Mouse (Mus musculus): Measurements from ENCODE around the gene Abcc4. TPM values are rescaled to one million over a fixed set of nuclear protein-coding genes. Genes with fewer than 3 reads are reported as not detected.

Gene Abcc4
- total and polyA plus RNA-seq, 3 experiments = 10.5 to 25.2 (median 16.2) TPM

DNA sequence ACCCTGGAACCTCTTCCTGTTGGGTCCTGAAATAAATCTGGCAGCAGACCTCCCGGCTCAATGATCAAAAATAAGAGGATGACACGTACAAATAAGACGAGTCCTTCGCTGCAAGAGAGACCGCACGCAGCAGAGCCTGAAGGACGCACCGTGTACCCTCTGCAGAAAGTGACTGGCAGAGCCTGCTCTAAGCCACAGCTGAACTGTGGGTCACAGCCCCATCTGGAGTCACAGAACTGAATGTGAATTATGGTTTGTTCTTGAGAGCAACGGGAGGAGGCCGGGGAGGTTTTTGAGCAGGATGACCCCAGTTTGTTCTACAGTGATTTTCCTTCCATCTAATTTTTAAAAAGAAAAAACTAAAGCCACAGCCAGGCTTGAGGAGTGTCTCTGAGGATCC, 6.5 kb downstream of the Abcc4 start:
- H3K36me3 ChIP-seq (replicated peaks) = peaks cover 96% of the 10 kb centered on the region
- no peaks in the 10 kb centered on the region for H3K9me3 ChIP-seq (replicated peaks)
- H3K27me3 ChIP-seq (ENCODE audit: insufficient read depth, low read length) = no peaks in the 10 kb centered on the region
- H3K4me1 ChIP-seq (ENCODE audit: insufficient read depth, low read depth, low read length) = peaks cover 60% of the 10 kb centered on the region
- TF ChIP-seq GATA2 (IDR thresholded peaks at IDR 0.05; ENCODE audit: borderline replicate concordance, low read depth, low read length) = no peak
- no peak for TF ChIP-seq CTCF (IDR thresholded peaks at IDR 0.05; ENCODE audit: low read depth, low read length)
- no peak for TF ChIP-seq POLR2AphosphoS5 (IDR thresholded peaks at IDR 0.05; ENCODE audit: insufficient replicate concordance, low read depth, low read length)
- TF ChIP-seq GATA1 (IDR thresholded peaks at IDR 0.05; ENCODE audit: borderline replicate concordance, low read length) = no peak
- no peak for TF ChIP-seq TAL1 (conservative IDR thresholded peaks at IDR 0.05; ENCODE audit: low read depth, low read length)
- no peak for DNase-seq (ENCODE audit: low spot score)
- no peak for ATAC-seq (ENCODE audit: extremely low read depth, insufficient number of reproducible peaks, low FRiP score, poor library complexity, severe bottlenecking)
- H3K4me3 ChIP-seq (ENCODE audit: low read depth, low read length) = no peak overlapping the region

DNA sequence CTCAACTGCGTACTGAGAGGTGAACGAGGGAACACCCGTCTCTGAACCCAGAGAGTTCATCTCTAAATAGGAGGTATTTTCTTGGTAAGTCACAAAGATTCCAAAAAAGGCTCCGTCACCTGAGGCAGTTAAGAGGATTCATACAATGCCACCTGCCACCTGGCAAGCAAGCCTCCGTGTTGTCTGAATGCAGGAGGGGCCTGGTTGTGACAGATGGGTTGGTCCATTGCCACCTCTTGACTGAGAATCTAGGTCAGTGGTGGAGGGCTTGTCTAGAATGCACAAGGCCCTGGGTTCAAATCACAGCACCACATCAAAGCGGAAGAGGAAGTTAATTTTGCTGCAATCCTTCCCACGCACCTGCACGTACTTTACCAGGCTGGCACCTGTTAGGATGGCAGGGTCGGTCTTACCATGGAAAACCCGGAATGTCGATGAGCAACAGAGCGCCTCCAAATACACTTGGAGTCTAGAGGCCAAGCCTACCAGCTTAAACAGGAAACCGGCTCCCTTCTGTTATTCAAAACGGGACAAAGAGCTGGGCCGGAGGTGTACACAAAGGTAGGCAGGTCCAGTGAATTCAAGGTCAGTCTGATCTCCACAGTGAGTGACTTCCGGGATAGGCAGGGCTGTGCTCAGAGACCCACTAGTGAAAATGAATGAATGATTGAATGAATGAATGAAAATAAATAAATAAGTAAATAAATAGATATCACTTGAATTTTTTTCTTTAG, 9.3 kb downstream of the Abcc4 start:
- no peaks in the 10 kb centered on the region for H3K27me3 ChIP-seq (ENCODE audit: insufficient read depth, low read length)
- peaks cover 96% of the 10 kb centered on the region for H3K36me3 ChIP-seq (replicated peaks)
- no peak for ATAC-seq (ENCODE audit: extremely low read depth, insufficient number of reproducible peaks, low FRiP score, poor library complexity, severe bottlenecking)
- no peaks in the 10 kb centered on the region for H3K9me3 ChIP-seq (replicated peaks)
- peaks cover 52% of the 10 kb centered on the region for H3K4me1 ChIP-seq (ENCODE audit: insufficient read depth, low read depth, low read length)
- no peak overlapping the region for H3K4me3 ChIP-seq (ENCODE audit: low read depth, low read length)
- no peak for DNase-seq (ENCODE audit: low spot score)
- TF ChIP-seq CTCF (IDR thresholded peaks at IDR 0.05; ENCODE audit: low read depth, low read length) (no peak), POLR2AphosphoS5 (IDR thresholded peaks at IDR 0.05; ENCODE audit: insufficient replicate concordance, low read depth, low read length) (no peak), GATA1 (IDR thresholded peaks at IDR 0.05; ENCODE audit: borderline replicate concordance, low read length) (no peak), TAL1 (conservative IDR thresholded peaks at IDR 0.05; ENCODE audit: low read depth, low read length) (no peak), GATA2 (IDR thresholded peaks at IDR 0.05; ENCODE audit: borderline replicate concordance, low read depth, low read length) (no peak)

DNA sequence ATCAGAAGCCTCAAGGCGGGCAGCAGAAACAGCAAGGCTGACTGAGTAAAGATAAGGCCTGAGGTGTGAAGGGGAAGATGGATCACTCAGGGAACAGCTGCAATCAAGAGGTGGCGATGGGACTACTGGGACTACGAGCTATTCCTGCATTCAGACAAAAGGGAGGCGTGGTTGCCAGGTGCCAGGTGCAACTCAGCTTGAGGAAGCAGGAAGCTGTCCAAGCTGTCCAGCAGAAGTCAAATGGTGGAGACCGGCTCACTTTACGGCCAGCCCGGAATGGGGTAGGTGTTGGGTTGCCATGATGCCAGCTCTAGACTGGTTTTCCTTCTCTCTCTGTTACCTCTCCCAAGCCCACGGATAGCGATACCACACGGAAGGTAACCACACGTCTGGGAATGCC, 10.2 kb downstream of the Abcc4 start:
- H3K4me1 ChIP-seq (ENCODE audit: insufficient read depth, low read depth, low read length) = peaks cover 45% of the 10 kb centered on the region
- no peak overlapping the region for H3K4me3 ChIP-seq (ENCODE audit: low read depth, low read length)
- peaks cover 97% of the 10 kb centered on the region for H3K36me3 ChIP-seq (replicated peaks)
- TF ChIP-seq TAL1 (conservative IDR thresholded peaks at IDR 0.05; ENCODE audit: low read depth, low read length) (no peak), GATA1 (IDR thresholded peaks at IDR 0.05; ENCODE audit: borderline replicate concordance, low read length) (no peak), GATA2 (IDR thresholded peaks at IDR 0.05; ENCODE audit: borderline replicate concordance, low read depth, low read length) (no peak), CTCF (IDR thresholded peaks at IDR 0.05; ENCODE audit: low read depth, low read length) (no peak), POLR2AphosphoS5 (IDR thresholded peaks at IDR 0.05; ENCODE audit: insufficient replicate concordance, low read depth, low read length) (no peak; the same call in 1 of the 2 replicates)
- no peaks in the 10 kb centered on the region for H3K9me3 ChIP-seq (replicated peaks)
- ATAC-seq (ENCODE audit: extremely low read depth, insufficient number of reproducible peaks, low FRiP score, poor library complexity, severe bottlenecking) (no peak), DNase-seq (ENCODE audit: low spot score) (no peak)
- H3K27me3 ChIP-seq (ENCODE audit: insufficient read depth, low read length) = no peaks in the 10 kb centered on the region

DNA sequence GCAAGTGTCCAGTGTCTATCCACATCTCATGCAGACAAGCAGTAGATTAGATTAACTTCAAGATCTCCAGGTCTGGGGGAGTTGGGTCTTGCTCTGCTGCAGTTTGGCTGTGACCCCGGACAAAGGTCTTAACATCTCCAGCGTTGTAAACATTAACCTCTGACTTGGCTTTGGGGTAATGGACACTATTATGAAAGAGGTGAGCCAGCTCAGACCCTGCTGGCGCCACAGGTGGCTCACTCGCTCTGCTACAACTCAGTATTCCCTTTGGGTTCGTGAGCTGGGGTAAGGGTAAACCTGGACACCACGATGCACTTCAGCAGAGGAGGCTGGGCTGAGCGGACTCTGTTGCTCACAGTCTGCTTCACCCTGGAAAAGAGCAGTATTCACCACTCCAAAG, 11.7 kb downstream of the Abcc4 start:
- ATAC-seq (ENCODE audit: extremely low read depth, insufficient number of reproducible peaks, low FRiP score, poor library complexity, severe bottlenecking) = no peak
- DNase-seq (ENCODE audit: low spot score) = no peak
- H3K4me3 ChIP-seq (ENCODE audit: low read depth, low read length) = no peak overlapping the region
- H3K4me1 ChIP-seq (ENCODE audit: insufficient read depth, low read depth, low read length) = peaks cover 37% of the 10 kb centered on the region
- H3K27me3 ChIP-seq (ENCODE audit: insufficient read depth, low read length) = no peaks in the 10 kb centered on the region
- TF ChIP-seq POLR2AphosphoS5 (IDR thresholded peaks at IDR 0.05; ENCODE audit: insufficient replicate concordance, low read depth, low read length) = no peak
- no peak for TF ChIP-seq TAL1 (conservative IDR thresholded peaks at IDR 0.05; ENCODE audit: low read depth, low read length)
- no peak for TF ChIP-seq GATA2 (IDR thresholded peaks at IDR 0.05; ENCODE audit: borderline replicate concordance, low read depth, low read length)
- TF ChIP-seq CTCF (IDR thresholded peaks at IDR 0.05; ENCODE audit: low read depth, low read length) = no peak
- no peak for TF ChIP-seq GATA1 (IDR thresholded peaks at IDR 0.05; ENCODE audit: borderline replicate concordance, low read length)
- H3K36me3 ChIP-seq (replicated peaks) = peaks cover 95% of the 10 kb centered on the region
- H3K9me3 ChIP-seq (replicated peaks) = no peaks in the 10 kb centered on the region

DNA sequence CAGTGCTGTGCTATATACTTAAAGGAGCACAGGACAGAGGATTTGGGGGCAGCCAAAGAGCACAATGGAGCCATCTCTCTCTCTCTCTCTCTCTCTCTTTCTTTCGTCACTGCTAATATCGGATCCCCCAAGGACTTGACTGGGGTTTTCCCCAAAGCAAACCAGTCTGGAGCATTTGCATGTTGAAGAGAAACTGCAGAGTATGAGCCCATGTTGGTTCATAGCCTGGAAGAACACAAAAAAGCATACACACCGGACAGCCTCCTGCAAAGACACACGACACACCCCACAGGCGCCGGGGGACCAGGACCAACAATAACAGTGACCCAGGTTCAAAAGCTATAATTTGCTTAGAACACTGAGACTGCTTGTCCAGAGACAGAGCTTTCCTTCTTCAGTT, 14.1 kb downstream of the Abcc4 start:
- H3K4me1 ChIP-seq (ENCODE audit: insufficient read depth, low read depth, low read length) = peaks cover 25% of the 10 kb centered on the region
- no peak for TF ChIP-seq TAL1 (conservative IDR thresholded peaks at IDR 0.05; ENCODE audit: low read depth, low read length)
- no peak for TF ChIP-seq CTCF (IDR thresholded peaks at IDR 0.05; ENCODE audit: low read depth, low read length)
- TF ChIP-seq POLR2AphosphoS5 (IDR thresholded peaks at IDR 0.05; ENCODE audit: insufficient replicate concordance, low read depth, low read length) = no peak
- TF ChIP-seq GATA2 (IDR thresholded peaks at IDR 0.05; ENCODE audit: borderline replicate concordance, low read depth, low read length) = no peak
- no peak for TF ChIP-seq GATA1 (IDR thresholded peaks at IDR 0.05; ENCODE audit: borderline replicate concordance, low read length)
- H3K27me3 ChIP-seq (ENCODE audit: insufficient read depth, low read length) = no peaks in the 10 kb centered on the region
- ATAC-seq (ENCODE audit: extremely low read depth, insufficient number of reproducible peaks, low FRiP score, poor library complexity, severe bottlenecking) (no peak), DNase-seq (ENCODE audit: low spot score) (no peak)
- H3K36me3 ChIP-seq (replicated peaks) = peaks cover 94% of the 10 kb centered on the region
- no peak overlapping the region for H3K4me3 ChIP-seq (ENCODE audit: low read depth, low read length)
- H3K9me3 ChIP-seq (replicated peaks) = no peaks in the 10 kb centered on the region

DNA sequence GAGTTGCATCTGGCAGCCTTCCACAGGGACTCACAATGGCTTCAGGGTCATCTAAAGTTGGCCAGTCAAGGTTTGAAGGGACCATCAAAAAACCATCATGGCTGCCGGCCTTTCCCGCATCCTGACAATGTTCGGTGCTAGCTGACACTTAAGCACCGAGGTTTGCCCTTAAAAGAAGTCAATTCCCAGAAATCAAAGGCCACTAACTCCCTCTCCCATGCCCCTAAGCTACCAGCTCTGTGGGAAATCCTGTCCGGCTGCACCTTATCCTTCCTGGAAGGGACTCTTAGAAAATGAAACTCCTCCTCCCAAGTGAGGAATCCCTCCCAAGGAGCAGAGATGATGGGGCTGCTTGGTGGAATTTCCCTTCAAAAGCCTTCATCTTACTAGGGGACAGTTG, 14.6 kb downstream of the Abcc4 start:
- Histone ChIP-seq H3K4me1 (ENCODE audit: insufficient read depth, low read depth, low read length) (peaks cover 25% of the 10 kb centered on the region), H3K36me3 (replicated peaks) (peaks cover 93% of the 10 kb centered on the region), H3K9me3 (replicated peaks) (no peaks in the 10 kb centered on the region), H3K4me3 (ENCODE audit: low read depth, low read length) (no peak overlapping the region), H3K27me3 (ENCODE audit: insufficient read depth, low read length) (no peaks in the 10 kb centered on the region)
- DNase-seq (ENCODE audit: low spot score) = no peak
- no peak for ATAC-seq (ENCODE audit: extremely low read depth, insufficient number of reproducible peaks, low FRiP score, poor library complexity, severe bottlenecking)
- TF ChIP-seq CTCF (IDR thresholded peaks at IDR 0.05; ENCODE audit: low read depth, low read length) (no peak), TAL1 (conservative IDR thresholded peaks at IDR 0.05; ENCODE audit: low read depth, low read length) (no peak), POLR2AphosphoS5 (IDR thresholded peaks at IDR 0.05; ENCODE audit: insufficient replicate concordance, low read depth, low read length) (no peak), GATA2 (IDR thresholded peaks at IDR 0.05; ENCODE audit: borderline replicate concordance, low read depth, low read length) (no peak), GATA1 (IDR thresholded peaks at IDR 0.05; ENCODE audit: borderline replicate concordance, low read length) (no peak)
